Mouse (Mus musculus): ENCODE measurements at regions not wholly inside any gene's neighbourhood (a gene's known extent, or its start where the extent isn't known, plus 50 kb on each side); places are given as distances from the start of the nearest gene placed in this dataset.

DNA sequence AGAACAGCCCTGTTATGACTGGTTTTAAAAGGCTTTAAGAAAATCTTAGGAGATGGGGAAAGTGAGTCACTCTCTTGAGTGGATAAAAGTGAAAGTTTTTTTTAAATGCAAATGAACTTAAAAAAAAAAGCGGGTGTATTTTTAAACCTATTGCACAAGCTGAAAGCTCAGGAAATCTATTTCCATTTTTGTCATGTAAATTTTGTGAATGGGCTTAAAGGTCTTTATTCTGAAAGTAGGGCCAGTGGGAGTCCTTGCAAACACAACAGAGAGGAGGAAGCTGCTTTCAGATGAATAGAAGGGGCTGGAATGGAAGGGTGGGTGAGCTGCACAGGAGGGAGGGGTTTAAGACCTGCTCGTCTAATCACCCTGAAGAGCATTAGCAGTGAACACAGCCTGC lies 62.9 kb downstream of the Fam84a start:
- peak; percentile 94 for DNase-seq (ENCODE audit: low read depth, low spot score)

DNA sequence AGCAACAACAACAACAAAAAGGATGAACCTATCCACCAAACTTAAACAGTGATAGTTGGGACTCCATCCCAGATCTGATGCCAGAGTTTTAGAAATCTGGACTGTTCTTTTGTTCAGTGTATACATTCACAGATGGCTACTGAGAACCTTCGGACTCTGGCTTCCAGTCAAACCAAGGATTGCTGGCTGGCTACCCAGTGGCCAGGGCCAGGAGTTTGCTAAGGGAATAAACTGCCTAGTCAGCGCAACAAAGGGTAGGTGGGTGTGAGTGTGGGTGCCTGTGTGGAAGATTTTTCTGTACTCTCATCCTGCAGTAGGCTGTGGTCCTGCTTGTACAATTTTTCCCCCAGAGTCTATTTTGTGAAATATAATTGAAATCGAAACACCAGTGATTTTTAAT lies 69.1 kb downstream of the Fam84a start:
- no peak for DNase-seq (ENCODE audit: low read depth, low spot score)

DNA sequence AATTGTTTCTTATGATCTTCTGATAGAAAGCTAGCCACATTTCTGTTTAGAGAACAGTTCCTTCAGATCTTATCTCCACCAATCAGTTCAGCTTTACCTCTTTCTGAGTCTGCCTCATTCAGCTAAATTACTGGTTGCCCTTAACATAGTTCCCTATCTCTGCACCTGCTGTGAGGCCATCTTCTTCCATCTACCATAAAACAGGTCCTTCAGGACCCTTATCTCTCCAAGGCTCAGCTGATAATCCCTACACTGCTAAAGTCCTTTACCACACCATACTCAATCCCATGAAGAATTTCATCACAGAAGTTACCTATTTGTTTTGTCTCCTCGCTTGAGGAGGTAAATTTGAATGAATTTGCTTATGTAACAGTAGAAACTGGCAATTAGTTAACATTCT lies 72.0 kb downstream of the Fam84a start:
- DNase-seq (ENCODE audit: low read depth, low spot score), result no peak

DNA sequence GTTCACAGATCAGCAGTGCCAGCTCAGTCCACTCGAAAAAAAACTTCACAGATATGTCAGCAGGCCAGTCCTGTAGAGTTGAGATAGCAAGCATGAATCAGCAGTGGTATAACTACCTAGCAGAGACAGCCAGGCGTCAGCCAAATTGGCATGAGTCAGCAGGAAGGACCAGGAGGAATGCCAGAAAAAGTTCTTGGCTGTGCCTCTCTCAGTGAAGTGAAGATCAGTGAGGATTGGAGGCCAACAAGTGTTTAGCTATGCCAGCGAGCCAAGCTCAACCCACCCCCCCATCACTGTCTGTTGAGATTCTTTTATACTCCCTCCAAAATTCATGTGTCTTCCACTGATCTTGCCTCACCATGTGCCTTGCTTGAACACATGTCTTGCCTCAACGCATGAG lies 82.8 kb downstream of the Fam84a start:
- no peak for DNase-seq (ENCODE audit: low read depth, low spot score)

DNA sequence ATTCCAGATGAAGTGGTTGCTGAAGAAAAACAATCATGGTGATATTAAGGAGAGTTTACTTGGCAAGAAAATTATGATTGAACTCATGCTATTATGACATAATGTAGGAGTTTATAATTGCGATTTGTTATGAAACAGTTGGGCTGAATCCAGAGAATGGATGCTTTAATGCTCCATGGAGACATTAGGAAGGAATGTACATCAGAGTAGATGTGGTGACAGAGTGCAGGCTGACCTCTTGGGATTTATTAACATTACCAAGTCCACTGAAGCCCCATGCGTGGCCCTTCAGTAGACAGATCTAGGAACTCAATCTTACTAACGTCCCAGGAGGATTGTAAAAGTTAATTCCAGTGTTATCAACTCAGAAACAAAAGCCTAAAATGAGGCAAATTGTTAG lies 86.5 kb downstream of the Fam84a start:
- DNase-seq (ENCODE audit: low read depth, low spot score), result no peak

DNA sequence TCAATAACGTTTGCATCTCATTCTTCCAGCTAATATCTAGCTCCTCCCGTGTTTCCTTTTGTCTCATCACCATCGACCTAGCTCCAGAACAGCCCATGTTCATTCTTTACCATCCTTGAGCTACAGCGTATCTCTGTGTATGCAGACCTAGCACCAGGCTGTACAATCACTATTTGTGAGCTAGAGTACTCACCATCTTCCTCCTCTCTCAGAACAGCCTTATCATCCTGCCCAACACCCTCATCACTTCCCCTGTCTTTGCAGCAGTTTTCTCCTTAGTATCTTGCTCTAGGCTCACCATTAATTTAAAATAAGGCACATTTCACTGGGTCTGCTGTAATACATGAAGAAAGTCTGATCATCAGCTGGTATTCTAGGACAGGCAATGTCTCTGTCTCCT lies 88.6 kb downstream of the Fam84a start:
- DNase-seq (ENCODE audit: low read depth, low spot score), result no peak

DNA sequence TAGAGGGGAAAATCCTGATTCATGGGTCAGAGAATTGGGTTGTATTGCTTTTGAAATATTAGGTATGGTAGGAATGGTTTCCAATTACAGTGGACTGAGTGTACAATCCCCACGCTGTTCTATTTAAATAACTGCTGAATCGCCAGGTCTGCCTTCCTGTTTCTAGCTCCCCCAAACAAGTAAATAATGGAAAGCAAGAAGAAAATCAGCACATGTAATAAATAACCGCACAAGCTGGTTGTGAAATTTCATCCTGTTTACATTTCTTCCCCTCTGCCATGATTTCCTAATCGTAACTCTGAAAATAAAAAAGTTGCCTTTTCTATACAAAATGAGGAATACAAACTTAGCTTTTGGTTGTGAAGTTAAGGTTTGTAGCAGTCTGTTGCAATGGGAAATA lies 95.7 kb downstream of the Fam84a start:
- DNase-seq (ENCODE audit: low read depth, low spot score), result no peak

DNA sequence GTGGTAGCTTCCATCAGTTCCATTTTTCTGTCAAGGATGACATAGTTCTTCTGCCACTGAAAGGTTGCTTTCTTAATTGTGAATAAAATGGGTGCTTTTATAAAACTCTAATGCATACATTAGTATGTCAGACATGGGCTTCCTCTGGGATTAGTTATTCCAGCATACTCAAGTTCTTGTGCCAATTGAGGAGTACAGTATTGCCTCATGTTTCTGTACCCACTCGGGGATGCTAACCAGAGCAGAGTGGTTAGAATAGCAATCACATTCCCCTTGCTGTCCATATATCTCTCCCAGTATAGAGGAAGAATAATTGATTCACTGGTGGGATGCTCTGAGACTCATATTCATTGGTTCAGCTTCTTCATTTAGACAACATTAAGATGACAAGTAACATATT lies 119.5 kb downstream of the Fam84a start:
- DNase-seq (ENCODE audit: low read depth, low spot score), result no peak

DNA sequence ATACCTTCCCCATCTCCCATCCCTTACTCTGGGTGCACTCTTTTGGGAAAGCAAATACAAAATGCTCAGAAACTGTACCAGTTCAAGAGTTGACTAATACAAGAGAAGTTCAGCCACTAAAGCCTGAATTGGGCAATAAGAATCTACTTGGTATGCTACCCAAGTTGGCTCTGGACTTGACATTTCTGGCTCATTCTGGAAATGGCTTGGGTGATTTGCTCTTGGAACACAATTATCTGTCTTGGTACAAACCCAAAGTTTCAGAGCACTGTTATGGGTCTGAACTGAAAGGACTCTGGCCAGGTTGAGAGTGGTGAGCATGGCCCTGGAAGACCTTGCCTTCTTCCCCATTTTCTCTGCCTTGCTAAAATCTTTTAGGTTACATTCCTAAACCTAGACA lies 136.6 kb downstream of the Fam84a start:
- DNase-seq (ENCODE audit: low read depth, low spot score), result no peak

DNA sequence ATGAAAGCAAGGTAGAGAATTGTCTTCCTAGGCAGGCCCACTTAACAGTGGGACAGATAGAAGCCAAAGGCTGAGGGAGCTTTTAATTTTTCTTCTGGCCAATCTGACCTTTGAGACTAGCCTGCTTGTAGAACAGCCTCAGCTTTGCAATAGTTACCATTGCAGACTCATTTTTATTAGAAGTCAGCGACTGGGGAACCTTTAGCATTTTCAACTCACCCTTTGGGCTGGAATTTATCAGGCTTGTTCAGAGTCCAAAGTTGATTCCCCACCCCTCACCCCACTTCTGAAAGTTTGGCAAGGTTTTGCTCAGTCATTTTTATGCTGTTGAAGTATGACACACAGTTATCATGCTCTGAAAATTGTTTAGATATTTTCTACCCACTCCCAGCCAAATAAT lies 145.9 kb downstream of the Fam84a start:
- DNase-seq (ENCODE audit: low read depth, low spot score), result no peak

DNA sequence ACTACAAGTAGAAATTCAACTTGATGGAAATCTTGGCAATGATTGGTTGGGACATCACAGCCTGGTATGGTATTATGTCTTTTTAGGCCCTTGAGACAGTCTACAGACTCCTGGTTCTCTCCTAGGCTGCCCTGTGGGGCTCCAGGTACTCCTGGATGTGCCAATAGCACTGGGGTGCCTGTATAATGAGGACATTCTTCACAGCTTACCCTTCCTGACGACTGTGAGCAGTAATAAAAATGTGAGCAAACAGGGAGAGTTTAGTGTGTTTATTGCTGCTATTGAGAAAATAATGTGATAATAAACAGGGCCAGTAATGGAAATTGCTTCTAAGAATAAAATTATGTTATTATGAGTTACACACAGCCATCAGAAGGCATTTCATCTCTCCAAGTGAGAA lies 150.2 kb downstream of the Fam84a start:
- DNase-seq (ENCODE audit: low read depth, low spot score), result no peak

DNA sequence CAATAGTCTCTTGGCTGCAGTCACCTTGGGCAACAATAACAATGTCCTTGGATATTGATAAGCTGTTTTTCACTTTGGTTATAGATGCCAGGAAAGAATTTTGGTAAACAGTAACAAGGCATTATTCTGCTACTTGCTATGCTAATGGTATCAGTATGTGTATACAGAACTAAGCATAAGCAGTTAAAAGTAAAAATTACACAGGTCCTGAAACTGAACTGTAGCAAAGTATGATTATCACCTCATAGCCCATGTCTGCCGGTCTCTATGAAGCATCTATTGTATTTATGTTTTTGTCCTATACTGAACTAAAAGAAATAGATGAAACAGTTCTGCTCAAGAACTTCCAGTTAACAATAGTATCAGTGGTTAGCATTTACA lies 167.5 kb downstream of the Fam84a start:
- DNase-seq (ENCODE audit: low read depth, low spot score), result no peak

DNA sequence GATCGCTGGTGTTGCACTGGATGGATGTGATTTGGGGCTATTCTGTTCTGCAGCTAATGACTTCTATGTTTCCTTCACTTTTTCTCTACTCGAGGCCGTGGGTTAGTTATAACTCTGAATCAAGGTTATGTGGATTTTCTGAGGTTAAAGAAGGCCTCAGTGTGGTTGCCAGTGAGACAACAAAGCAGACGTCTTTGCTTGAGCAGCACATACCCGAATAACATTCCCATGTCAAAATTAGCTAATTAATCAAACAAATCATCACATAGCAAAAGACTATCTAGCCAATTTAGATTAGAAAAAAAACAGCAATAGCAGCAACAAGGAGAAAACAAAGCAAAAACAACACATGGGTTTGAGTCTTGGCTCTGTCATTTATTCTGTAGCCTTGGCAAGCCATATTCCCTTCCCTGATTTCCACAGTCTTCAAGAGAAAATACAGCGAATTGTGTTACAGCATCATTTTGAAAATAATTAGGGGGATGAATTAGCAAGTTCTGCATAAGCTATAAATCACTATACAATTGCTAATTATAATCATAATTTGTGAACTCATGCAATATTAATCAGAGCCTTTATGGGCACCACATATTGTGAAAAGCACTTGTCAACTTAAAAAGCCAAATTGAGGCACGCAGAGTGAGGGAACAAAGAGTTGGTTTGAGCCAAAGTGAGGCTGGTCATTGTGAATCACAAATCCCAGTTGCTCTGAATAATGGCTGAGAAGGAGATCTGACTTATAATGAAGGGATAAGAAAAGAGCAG lies 168.0 kb downstream of the Fam84a start:
- no peak for DNase-seq (ENCODE audit: low read depth, low spot score)

DNA sequence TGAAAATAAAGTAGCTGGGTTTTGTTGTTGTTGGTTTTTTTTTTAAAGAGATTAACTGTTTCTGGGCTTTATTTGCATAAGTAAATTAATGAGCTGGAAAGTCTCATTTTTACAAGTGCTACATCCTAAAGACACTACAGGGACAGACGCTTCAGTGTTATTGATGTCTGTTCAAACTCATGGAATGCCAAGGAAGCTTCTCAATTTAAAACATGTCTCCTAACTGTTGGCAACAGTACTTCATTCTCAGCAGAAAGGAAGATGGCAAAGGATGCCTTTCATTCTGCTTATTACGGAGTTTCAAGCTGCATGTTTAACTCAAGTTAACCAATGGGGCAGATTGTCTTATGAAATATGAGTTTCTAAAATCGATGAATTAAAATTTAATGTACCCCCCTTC lies 187.3 kb downstream of the Fam84a start:
- DNase-seq (ENCODE audit: low read depth, low spot score), result no peak

DNA sequence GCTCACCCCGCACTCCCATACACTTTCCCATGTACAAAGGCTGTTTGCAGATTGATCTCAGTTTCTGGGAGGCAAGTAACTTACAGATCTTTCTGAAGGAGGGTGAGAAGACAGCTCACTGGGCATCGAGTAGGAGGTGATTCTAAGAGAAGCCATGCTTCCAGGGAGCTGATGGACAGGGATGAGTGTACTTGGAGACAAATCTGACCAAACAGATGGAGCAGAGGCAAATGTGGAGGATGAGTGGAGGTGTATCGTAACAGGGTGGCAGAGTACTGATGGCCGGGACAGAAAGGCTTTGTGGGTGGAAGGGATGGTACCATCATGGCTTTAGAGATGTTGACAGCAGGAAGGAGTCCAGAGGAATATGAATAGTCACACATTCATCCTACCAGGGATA lies 212.4 kb downstream of the Fam84a start:
- no peak for DNase-seq (ENCODE audit: low read depth, low spot score)

DNA sequence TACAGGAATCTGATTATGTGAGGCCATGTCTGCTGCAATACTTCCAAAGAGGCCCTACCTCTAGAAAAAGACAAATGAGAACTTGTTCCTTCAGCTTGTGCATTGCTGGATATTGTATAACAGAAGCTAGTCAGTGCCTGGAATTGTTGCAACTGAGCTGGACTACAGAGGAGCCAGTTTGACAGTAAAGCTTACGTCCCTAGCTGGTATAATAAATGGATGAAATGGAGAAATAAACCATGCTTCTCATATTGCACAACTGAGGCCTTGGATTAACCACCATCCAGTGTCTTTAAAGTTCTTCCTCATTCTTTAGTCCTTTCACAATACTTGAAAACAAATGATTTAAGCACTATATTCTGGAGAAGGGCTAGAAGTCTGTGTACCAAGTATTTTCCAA lies 230.8 kb downstream of the Fam84a start:
- DNase-seq (ENCODE audit: low read depth, low spot score), result no peak

DNA sequence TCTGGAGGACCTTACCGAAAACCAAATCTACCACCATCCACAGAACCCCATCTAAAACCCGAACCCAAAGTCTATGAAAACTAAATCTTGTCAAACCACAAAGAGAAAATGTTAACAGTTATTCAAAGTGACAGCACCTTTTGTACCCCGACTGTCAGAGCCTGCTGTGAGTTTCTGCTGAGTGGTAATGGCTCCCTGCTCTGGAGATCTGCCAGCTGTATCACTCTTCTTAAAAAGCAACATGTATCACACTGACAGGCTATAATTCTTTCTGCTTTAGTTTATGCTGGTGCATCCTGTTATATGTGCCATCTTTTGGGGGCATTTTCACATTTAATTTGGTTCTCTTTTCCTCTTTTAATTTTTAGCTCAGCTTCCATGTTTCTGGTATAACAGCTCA lies 268.5 kb downstream of the Fam84a start:
- DNase-seq (ENCODE audit: low read depth, low spot score), result no peak

DNA sequence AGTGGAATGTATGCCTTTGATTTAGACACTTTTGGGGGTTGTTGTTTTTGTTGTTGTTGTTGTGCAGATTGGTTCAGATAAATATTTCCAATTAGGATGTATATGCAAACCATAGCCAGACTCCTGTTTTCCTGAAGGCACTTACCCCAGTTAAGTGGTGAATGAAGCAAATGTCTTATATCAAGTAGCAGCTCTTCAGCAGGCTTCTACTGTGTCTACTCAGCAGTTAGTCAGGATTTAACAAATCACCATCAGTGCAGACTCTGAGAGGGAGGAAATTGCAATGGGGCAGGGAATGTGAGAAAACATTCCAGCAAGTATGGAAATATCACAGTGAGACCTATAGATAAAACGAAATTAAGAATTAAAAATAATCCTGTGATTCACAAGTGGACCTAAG lies 282.7 kb downstream of the Fam84a start:
- DNase-seq (ENCODE audit: low read depth, low spot score), result no peak

DNA sequence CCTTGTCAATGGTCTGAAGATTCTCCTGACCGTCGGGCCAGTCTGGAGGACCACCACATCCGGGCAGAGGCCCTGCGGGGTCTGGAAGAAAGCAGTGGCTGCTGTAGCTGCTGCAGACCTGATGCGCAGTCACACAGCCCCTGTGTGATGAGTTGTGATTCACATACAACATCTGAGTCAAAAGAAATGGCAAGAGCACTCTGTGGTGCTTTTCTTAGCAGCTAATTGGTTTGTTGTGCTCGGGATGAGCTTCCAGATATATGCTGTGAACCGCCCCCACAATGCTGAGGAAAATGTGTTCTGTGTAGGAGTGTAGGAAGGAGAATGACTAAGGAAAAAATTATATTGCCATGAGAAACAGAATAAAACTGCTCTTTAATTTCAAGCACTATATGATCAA lies 290.6 kb downstream of the Fam84a start:
- DNase-seq (ENCODE audit: low read depth, low spot score), result no peak

DNA sequence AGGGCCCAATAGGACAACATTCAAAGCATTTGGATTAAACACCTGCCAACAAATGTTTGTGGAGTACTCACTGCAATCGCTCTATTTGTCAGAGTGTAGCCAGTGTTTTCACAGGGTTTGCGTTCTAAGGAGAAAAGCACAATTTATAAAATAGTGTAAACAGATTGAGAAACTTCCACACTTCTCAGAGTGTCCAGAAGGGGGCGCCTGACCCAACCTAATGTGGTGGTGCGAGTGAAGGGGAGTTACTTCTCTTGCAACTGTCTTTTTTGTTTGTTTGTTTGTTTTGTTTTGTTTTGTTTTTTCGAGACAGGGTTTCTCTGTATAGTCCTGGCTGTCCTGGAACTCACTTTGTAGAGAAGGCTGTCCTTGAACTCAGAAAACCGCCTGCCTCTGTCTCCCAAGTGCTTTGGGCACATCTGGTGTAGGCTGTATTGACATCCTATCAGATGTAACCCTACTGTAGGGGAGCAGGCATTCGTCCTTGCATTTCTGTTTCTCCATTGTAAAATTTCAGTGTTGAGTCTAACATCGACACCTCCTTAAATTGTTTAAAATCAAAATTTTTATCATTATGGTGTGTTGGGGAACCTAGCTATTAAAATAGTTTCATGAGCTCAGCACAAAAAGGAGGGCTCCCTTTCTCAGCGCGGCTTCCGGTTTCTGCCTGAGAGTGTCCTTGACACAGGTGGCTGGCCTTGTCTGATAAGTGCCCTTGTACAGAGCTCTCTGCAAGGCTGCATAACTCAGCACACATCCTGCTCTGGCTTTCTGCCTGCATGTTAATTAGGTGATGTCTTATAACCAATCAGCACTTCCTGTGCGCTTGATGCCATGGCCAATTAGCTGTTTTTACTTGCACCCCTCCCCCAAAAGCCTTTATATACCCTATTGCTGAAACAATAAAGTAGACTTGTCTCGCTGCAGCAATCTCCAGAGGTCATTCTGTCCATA lies 307.0 kb downstream of the Fam84a start:
- DNase-seq (ENCODE audit: low read depth, low spot score), result peak; percentile 26

DNA sequence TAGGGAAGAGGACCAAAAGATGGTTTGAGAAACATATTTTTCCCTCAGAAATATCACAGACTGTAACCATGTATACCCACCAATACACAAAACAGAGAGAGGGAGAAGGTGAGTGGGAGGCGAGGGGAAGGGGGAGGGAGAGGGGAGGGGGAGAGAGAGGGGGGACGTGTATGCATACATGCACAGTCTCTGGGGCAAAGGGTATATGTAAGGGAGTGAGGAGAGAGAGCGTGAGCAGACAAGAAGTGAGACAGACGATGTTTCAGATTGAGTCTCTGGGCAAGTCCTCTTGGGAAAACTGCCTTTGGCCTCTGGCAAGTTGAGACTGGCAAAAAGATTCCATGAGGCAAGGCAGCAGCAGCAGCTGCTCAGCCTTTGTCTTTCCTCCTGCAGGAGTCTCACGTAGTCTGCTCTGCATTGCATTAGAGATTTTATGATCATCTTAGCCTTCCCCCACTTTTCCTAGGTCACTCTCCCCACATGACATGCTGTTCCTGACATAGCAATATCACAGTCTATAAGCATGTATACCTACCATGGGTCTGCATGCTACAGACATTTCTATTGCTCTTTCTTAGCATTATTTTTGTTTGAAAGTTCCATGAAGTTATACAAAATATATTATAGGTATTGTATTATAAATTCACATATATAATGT lies 308.3 kb downstream of the Fam84a start:
- no peak for DNase-seq (ENCODE audit: low read depth, low spot score)

DNA sequence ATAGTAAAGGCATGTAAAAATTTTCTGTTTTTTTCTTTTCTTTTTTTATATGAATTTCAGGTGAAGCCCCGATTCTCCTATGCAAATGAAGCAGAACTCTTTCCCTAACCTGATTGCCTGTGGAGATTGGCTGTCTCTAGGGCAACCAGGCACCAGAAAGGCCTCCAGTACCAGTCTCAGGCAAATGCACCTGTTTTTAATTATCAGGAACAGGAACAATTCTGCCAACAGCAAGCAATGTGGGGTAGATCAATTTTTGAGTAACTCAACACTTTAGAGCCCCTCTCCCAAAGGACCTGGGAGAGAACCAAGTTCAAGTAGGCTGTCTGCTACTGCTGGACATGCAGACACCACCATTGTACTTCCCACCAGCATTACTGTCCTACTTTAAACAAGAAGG lies 310.6 kb downstream of the Fam84a start:
- no peak for DNase-seq (ENCODE audit: low read depth, low spot score)

DNA sequence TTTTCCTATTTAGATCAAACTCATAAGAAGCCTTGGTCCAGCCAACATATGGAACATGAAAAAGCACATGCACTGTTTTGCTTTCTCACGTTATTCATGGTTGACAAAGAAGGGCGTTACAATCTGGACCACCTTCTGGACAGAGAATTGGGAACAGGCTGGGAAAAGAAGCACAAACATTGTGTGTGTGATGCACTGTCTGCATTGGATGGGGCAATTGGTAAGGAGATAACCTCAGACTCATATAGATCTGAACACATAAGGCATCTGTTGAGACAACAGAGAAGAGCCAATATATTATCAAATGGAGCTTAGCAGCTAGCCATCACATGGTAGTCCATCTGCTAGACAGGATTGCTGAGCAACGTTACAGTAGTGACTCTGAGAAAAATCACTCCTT lies 317.1 kb downstream of the Fam84a start:
- no peak for DNase-seq (ENCODE audit: low read depth, low spot score)

All from ES-CJ7 (cell line).